Mouse (Mus musculus): ENCODE data around the gene Asxl1. TPM values are rescaled to one million over a fixed set of nuclear protein-coding genes. Genes with fewer than 3 reads are reported as not detected.

Gene Asxl1
- polyA plus RNA-seq, 1 experiment: 33.9 TPM

DNA sequence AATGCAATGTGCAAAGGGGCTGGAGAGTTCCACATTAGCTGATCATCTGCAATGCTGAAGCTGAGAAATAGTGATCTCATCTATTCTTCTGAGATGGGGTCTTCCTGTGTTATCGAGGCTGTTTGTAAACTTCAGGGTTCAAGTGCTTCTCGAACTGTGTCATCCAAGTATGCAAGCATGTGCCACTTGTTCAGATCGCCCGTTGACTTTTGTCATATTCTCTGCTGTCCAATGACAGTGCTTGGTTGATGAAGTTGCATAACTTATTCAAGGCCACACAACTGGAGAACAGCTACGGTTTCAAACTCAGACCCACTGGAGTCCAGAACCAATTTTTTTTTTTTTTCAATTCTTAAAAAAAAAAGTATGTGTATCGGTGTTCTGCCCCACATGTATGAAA lies 3.5 kb upstream of the Asxl1 start:
- TF ChIP-seq CTCF (IDR thresholded peaks at IDR 0.05; ENCODE audit: borderline replicate concordance, insufficient read depth, low read length): no peak
- no peak for TF ChIP-seq POLR2A (IDR thresholded peaks at IDR 0.05; ENCODE audit: low read depth, low read length)
- H3K4me1 ChIP-seq (ENCODE audit: control insufficient read depth, insufficient read depth, low read length): peaks cover 9% of the 10 kb centered on the region
- H3K4me3 ChIP-seq (ENCODE audit: insufficient read depth, low read length): no peak overlapping the region
- no peak overlapping the region for H3K27ac ChIP-seq (ENCODE audit: insufficient read depth, low read length)

DNA sequence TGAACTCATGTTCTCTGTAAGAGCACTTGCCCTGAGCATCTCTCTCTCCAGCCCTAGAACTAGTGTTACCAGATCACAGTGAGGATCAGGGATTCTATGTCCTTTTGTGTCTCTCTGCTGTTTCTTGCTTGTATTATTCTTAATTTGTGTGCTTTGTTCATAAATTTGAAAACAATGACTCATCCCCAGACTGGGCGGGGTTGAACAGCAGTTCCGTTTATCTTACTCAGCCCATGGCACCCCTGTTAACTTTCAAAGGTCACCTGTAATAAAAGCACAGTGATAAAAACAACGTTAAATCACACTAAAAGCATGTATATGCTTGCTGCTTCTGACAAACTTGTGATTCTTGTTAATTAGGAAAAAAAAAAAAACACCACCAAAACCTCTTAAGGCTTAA lies 3.0 kb upstream of the Asxl1 start:
- no peak for TF ChIP-seq CTCF (IDR thresholded peaks at IDR 0.05; ENCODE audit: borderline replicate concordance, insufficient read depth, low read length)
- no peak for TF ChIP-seq POLR2A (IDR thresholded peaks at IDR 0.05; ENCODE audit: low read depth, low read length)

DNA sequence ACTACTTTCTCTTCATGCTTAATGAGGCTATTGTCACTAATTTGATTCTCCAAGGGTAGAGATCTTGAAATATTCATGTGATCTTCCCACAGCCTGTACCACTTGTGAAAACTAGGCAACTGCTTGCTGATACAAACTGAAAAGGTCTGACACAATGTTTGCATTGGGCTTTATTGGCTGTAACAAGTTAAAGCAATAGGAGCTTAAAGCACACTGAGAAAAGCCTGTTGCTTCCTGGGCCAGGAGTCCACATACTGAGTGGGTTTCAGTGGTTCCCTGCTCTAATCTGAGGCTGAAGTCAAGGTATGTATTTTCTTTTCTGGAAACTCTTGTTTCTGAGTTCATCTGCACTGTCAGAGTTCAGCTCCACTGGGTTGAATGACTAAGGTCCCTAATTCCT lies 2.4 kb upstream of the Asxl1 start:
- Histone ChIP-seq H3K4me1 (ENCODE audit: control insufficient read depth, insufficient read depth, low read length) (peaks cover under 1% of the 10 kb centered on the region; the same call in 1 of the 2 replicates), H3K4me3 (ENCODE audit: insufficient read depth, low read length) (no peak overlapping the region), H3K27ac (ENCODE audit: insufficient read depth, low read length) (no peak overlapping the region)
- no peak for TF ChIP-seq CTCF (IDR thresholded peaks at IDR 0.05; ENCODE audit: borderline replicate concordance, insufficient read depth, low read length)
- no peak for TF ChIP-seq POLR2A (IDR thresholded peaks at IDR 0.05; ENCODE audit: low read depth, low read length)

More for the DNA sequence above, 3.0 kb upstream of the Asxl1 start:
- Histone ChIP-seq H3K4me1 (ENCODE audit: control insufficient read depth, insufficient read depth, low read length) (peaks cover 6% of the 10 kb centered on the region), H3K4me3 (ENCODE audit: insufficient read depth, low read length) (no peak overlapping the region), H3K27ac (ENCODE audit: insufficient read depth, low read length) (no peak overlapping the region)

DNA sequence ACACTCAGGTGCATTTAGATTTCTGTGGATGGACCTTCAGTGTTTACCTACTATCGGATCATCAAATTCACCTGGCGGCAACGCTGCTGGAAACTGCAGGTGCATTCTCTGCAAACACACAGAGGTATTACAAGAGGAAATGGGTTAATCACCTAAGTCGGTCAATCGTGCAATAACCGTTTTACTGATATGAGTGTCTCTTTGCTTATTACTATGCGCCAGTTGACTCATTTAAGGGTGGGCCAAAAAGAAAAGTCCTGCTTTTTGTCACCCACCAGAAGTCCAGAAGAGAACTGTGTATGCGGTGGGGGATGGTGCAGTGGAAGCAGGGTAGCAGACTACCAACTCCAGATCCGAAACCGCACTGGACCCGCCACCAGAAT lies 567 bp upstream of the Asxl1 start:
- no peak for TF ChIP-seq CTCF (IDR thresholded peaks at IDR 0.05; ENCODE audit: borderline replicate concordance, insufficient read depth, low read length)
- TF ChIP-seq POLR2A (IDR thresholded peaks at IDR 0.05; ENCODE audit: low read depth, low read length): peak; percentile 57; the same call in 1 of the 2 replicates
- Histone ChIP-seq H3K4me1 (ENCODE audit: control insufficient read depth, insufficient read depth, low read length) (peaks cover 9% of the 10 kb centered on the region), H3K4me3 (ENCODE audit: insufficient read depth, low read length) (peak overlapping the region; percentile 82), H3K27ac (ENCODE audit: insufficient read depth, low read length) (peak overlapping the region; percentile 79)

DNA sequence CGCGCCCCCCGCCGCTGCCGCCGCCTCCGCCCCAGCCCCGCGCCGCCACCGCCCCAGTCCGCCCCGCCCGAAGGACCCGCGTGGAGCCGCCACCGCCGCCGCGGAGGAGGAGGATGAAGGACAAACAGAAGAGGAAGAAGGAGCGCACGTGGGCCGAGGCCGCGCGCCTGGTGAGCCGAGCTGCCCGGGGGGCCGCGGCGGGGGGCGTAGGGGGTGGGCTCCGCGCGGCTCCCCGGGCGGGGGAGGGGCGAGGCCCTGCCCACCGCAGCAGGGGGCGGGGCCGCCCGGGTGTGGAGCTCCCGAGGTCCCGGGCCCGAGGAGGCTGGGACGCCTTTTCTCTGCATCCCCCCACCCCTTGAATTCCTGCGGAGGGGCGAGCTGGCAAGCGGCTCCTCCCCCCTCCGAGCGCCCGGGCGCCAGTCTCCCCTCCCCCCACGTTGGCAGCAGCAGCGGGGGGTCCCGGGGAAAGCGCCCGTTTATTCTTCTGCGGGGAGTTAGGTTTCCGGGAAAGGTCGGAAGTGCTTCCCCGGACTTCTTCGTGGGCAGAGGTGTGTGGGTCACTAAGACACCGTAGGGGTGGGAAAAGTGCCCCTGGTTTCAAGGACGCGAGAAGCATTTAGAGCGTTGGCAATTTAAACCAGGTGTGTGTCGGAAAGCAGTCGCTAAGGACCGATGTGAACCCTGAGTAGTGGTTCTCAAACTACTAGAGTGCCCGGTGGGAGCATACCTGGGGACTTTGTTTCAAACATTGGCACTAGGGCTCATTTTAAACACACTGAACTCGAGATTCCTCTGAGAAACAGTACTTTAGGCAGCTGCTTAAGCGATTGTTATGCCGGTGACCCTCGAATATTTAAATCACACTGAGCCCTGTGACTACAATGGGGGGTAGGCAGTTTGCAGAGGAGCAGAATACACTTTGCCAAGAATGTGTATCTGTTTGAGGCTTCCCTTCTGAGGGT lies 873 bp downstream of the Asxl1 start:
- Histone ChIP-seq H3K4me3 (ENCODE audit: insufficient read depth, low read length) (peak overlapping the region; percentile 67), H3K4me1 (ENCODE audit: control insufficient read depth, insufficient read depth, low read length) (peaks cover 19% of the 10 kb centered on the region), H3K27ac (ENCODE audit: insufficient read depth, low read length) (peak overlapping the region; percentile 95)
- TF ChIP-seq POLR2A (IDR thresholded peaks at IDR 0.05; ENCODE audit: low read depth, low read length): peak; percentile 35; the same call in 1 of the 2 replicates
- no peak for TF ChIP-seq CTCF (IDR thresholded peaks at IDR 0.05; ENCODE audit: borderline replicate concordance, insufficient read depth, low read length)

DNA sequence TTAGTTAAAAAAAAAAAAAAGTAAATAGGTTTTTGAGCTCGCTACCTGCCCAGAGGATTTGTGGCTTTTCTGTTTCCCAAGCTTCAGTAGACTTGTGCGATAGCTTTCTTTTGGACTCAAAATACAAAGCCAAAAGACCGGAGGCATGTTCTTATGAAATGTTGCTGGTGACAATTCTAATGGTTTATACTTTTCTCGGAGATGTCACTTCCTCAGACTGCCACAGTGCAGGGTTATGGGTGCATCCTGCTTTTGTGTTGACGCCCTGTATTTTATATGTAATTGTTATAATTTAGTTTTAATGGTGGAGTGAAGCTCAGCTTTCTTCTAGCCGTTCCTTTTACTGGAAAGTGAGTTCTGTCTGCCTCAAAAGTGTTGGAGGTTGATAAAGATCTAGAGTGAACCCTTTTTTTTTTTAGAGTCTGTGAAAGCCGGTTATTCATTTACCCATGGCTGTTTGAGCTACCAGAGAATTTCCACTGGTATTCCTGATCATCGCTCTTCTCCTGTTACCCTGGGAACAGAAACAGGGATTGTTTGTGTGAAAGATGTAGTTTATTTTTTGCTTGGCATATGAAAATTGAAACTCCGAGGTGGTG lies 1.7 kb downstream of the Asxl1 start:
- H3K4me1 ChIP-seq (ENCODE audit: control insufficient read depth, insufficient read depth, low read length): peaks cover 19% of the 10 kb centered on the region
- TF ChIP-seq POLR2A (IDR thresholded peaks at IDR 0.05; ENCODE audit: low read depth, low read length) (no peak), CTCF (IDR thresholded peaks at IDR 0.05; ENCODE audit: borderline replicate concordance, insufficient read depth, low read length) (no peak)
- H3K4me3 ChIP-seq (ENCODE audit: insufficient read depth, low read length): peak overlapping the region; percentile 67
- peak overlapping the region; percentile 93 for H3K27ac ChIP-seq (ENCODE audit: insufficient read depth, low read length)

DNA sequence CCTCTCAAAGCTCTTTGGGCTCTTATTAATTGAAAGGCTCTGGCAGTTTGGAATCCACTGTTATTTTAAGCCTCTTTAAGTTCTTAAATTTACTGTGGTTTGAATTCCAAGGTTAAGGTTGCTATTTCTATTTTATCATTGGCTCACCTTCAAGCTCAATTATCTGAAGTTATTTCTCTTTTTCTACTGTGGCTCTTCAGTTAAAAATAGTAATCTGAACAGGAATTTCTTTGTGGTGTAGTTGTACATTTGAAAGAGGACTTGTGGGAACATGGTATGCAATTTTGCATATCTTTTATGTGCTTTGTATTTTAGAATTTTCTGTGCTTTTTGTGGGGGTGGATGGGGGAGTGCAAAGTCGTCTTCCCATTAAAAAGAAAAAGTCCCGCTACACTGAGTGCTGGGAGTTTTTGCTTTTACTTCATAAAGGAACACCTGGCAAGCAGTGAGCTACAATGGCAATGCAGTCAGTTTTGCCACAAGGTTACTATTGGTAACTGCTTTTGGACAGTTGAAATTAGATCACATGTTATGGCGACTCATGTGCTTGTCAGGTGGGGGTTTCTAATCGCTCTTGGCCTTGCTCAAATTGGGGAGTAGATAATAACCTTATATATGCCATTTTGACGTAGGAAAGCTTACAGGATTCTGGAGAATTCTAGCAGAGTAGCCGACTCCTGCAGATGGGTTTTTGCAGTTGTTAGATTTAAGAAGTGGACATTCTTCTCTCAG lies 2.6 kb downstream of the Asxl1 start:
- TF ChIP-seq POLR2A (IDR thresholded peaks at IDR 0.05; ENCODE audit: low read depth, low read length) (no peak), CTCF (IDR thresholded peaks at IDR 0.05; ENCODE audit: borderline replicate concordance, insufficient read depth, low read length) (no peak)
- Histone ChIP-seq H3K4me3 (ENCODE audit: insufficient read depth, low read length) (peak overlapping the region; percentile 56), H3K4me1 (ENCODE audit: control insufficient read depth, insufficient read depth, low read length) (peaks cover 19% of the 10 kb centered on the region), H3K27ac (ENCODE audit: insufficient read depth, low read length) (peak overlapping the region; percentile 93)

DNA sequence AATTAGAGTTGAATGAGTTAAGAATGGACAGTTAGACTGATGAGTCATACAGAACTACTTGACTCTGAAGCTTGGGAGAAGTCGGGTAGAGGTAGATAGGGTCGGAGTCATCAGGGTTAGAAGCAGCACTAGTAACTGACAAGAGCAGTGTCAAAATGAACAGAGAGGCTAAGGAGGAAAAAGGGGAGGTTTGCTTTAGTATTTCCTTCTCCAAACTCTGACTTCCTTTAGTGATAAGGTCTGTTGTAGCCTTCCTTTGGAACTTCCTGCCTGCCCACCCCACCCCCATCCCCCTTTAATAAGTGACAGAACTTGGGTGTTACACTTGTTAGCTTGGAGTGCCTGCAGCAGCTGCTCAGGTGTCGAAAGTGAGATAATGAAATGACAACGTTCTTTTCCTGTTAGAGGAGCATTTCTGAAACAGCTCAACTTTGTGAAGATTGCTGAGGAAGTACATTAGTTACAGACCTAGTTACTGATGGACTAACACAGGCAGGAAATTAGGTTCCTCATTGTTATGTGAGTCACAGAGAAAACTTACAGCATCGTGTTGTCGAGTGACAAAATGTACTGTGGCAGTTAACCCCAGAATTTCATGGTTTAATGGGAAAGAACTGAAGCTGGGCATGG lies 5.0 kb downstream of the Asxl1 start:
- no peak for TF ChIP-seq POLR2A (IDR thresholded peaks at IDR 0.05; ENCODE audit: low read depth, low read length)
- no peak for TF ChIP-seq CTCF (IDR thresholded peaks at IDR 0.05; ENCODE audit: borderline replicate concordance, insufficient read depth, low read length)
- peak overlapping the region; percentile 59 for H3K27ac ChIP-seq (ENCODE audit: insufficient read depth, low read length)
- H3K4me3 ChIP-seq (ENCODE audit: insufficient read depth, low read length): no peak overlapping the region
- H3K4me1 ChIP-seq (ENCODE audit: control insufficient read depth, insufficient read depth, low read length): peaks cover 19% of the 10 kb centered on the region

DNA sequence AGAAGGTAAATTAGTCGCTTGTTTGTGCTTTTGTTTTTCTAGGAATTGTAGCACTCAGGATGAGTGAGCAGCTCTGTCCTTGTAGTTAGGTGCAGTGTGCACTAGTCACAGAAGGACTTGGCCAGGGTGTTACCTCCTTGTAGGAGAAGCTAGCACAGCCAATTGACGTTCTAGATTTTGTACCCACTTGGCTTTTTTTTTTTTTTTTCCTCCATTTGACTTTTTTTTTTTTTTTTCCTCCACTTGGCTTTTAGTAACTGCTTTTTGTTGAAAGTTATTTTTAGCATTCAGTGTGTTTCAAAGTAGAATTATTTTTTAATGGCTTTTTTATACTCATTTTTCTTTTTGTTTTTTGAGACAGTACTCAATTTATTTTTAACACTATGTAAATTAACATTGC lies 9.0 kb downstream of the Asxl1 start:
- H3K27ac ChIP-seq (ENCODE audit: insufficient read depth, low read length): no peak overlapping the region
- TF ChIP-seq CTCF (IDR thresholded peaks at IDR 0.05; ENCODE audit: borderline replicate concordance, insufficient read depth, low read length) (no peak), POLR2A (IDR thresholded peaks at IDR 0.05; ENCODE audit: low read depth, low read length) (no peak)
- H3K4me3 ChIP-seq (ENCODE audit: insufficient read depth, low read length): no peak overlapping the region
- H3K4me1 ChIP-seq (ENCODE audit: control insufficient read depth, insufficient read depth, low read length): peaks cover 14% of the 10 kb centered on the region

Measured in embryonic fibroblast, embryonic 13.5 days (primary cell).